Mouse (Mus musculus): ENCODE measurements around the gene Prdm4.
A peak's percentile ranks its signal among the peaks of the same experiment; 100 is the strongest.

Gene Prdm4

DNA sequence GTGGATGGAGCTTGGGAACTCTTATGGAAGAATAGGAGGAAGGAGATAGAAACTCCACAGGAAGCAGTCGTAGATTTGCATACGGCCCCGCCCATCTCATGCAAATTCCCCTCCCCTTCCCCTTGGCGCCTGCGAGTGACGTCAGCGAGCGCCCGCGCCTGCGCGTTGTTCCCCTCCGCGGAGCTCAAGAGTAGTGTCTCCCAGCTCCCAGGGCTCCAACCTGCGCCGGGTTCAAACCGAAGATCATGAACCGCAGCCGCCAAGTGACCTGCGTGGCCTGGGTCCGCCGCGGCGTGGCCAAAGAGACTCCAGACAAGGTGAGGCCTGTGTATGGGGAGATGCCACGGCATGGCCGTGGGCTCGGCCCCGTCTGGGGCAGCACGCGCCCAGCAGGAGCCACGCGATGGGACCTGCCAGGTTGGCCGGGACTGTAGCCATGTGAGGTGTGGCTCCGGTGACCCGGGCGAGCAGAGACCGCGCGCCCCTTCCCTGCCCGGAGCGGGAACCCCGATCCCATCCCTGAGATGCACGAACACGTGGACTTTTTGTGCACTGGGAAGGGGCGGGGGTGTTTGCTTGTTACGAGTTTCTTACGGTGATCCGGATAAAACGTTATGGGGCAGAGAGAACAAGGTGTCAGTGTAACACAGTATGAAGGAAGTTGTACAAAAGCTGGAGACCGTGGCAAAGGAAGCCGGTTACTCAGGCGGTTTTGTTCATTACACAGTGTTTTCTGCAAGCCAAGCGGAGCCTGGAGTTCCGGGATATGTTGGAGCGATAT is 45.1 kb downstream of the Prdm4 start:
- DNase-seq (ENCODE audit: low spot score in 2 of 2): peak; percentile 77 to 86

DNA sequence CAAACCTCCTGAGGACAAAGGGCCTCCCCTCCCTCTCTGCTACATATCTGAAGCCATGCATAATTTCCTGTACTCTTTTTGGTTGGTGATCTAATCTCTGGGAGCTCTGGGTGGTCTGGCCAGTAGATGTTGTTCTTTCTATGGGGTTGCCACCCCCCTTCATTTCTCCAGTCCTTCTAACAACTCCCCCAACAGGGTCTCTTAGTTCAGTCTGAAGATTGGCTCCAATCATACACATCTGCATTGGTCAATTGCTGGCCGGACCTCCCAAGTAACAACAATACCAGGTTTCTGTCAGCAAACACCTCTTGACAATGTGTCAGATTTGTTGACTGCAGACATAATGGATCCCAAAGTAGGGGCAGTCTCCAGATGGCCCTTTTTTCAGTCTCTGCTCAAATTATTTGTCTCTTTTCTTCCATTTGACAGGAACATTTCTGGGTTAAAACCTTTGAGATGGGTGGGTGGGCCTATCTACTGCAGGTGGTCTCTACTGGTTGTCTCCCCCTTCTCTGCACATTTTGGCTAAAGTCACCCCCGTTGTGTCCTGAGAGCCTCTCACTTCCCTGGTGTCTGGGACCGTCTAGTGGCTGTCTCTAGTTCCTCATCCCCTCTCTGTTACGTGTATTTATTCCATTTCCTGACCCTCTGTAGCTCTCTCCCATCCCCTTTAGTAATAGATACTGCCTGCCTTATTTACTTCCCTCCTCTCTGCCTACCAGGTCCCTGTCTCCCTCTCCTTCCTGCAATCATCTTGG is 70.7 kb downstream of the Prdm4 start:
- DNase-seq (ENCODE audit: low spot score in 2 of 2): no peak
